16 mouse cellular contexts compared by ENCODE assay signal in the genomic region with DNA sequence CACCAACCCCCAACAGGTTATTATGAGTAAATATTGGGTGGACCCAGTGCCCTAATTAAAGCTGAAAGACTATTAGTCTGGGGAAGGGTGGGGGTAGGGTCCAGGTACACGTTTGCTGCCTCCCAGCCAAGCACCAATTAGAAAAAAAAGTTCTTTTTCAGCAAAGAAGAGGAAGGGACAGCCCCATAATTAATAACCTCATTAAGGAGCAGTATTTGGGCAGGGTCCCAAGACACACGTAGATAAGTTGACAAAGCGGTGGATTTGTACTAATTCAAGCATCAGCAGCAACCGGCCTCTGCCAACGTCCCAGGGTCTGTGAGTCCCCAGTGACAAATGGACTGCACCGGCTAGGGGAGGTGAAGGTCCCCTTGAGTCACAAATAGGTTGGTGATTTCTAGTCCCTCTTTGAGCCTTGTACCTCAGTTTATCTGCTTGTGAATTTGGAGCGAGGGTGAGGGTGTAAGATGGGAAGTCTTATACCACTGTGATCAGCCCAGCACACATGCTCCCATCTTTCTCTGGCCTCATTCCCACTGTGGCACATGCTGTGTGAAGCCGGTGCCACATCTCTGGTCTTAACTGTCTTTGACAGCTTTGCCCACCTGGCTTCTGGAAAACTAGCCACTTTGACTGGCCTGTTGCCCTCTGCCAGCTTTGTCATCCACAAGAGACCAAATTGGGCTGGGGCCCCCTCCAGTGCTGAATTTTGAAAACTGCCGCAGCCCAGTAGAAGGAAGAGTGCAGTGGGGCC. TPM values are rescaled to one million over a fixed set of nuclear protein-coding genes. Genes with fewer than 3 reads are reported as not detected.
"Had no signal": no experiment of that assay in that cellular context is flagged by ENCODE, and none has a peak within 500 bp of the region (broad histone marks: within the 10 kb centered on the region; RNA-seq: fewer than 3 reads in every experiment).

No protein-coding gene starts in this region.

- H3K9ac ChIP-seq: liver, embryonic 13.5 days; stomach, embryonic 15.5 days had no signal

- DNase-seq: kidney, adult 9 months; kidney, postnatal 14 days; kidney, postnatal 4 days; liver, embryonic 13.5 days; lung, adult 2 months; lung, postnatal 14 days; lung, postnatal 4 days; midbrain, embryonic 14.5 days; right cerebral cortex, postnatal 25 days; spleen, adult 18-20 months; thymus, postnatal 25 days had no signal

- H3K4me2 ChIP-seq: liver, embryonic 13.5 days; midbrain, embryonic 11.5 days; stomach, embryonic 15.5 days had no signal

- H3K9me3 ChIP-seq: liver, embryonic 13.5 days; stomach, embryonic 15.5 days had no signal

- H3K4me3 ChIP-seq: liver, embryonic 13.5 days; stomach, embryonic 15.5 days had no signal

- H3K36me3 ChIP-seq: liver, embryonic 13.5 days; stomach, embryonic 15.5 days had no signal

- H3K27ac ChIP-seq: liver, embryonic 13.5 days; stomach, embryonic 15.5 days had no signal

- H3K4me1 ChIP-seq: liver, embryonic 13.5 days; stomach, embryonic 15.5 days had no signal

RNA-seq across cellular contexts. Expression of a gene that starts 20.3 kb away (rescaled TPM):
- total RNA-seq: liver, adult 2 months; megakaryocyte-erythroid progenitor cell, adult 5-6 weeks had no signal
- polyA plus RNA-seq: liver, adult 2 months; liver, embryonic 13.5 days; liver, embryonic 16.5 days had no signal
